Mouse (Mus musculus) liver, embryonic 16.5 days (tissue): ENCODE results near the gene Gpt2. TPM values are rescaled to one million over a fixed set of nuclear protein-coding genes. Genes with fewer than 3 reads are reported as not detected.

Experiments
- ATAC-seq: fragments of 200-750 bp; cut with Nextera tagmentation; 2 replicates; pipeline ENCODE4 v1.8.0; 2017; ENCODE audit warnings: low read depth, mild to moderate bottlenecking, moderate number of reproducible peaks, moderate library complexity
- H3K27ac ChIP-seq: fragments of 300-500 bp; sonication (generic); 2 replicates; pipeline ENCODE4 v1.5.1; 2014; ENCODE audit warnings: mild to moderate bottlenecking, low read length
- H3K27me3 ChIP-seq: fragments of 300-500 bp; sonication (generic); 2 replicates; pipeline ENCODE4 v1.6.1; 2014; ENCODE audit warnings: low read depth, low read length, mixed read lengths; ENCODE audit not compliant: control insufficient read depth, insufficient read depth
- H3K36me3 ChIP-seq: fragments of 300-500 bp; sonication (generic); 2 replicates; pipeline ENCODE4 v1.6.1; 2014; ENCODE audit warnings: mild to moderate bottlenecking; ENCODE audit not compliant: control insufficient read depth, insufficient read depth
- H3K4me1 ChIP-seq: fragments of 300-500 bp; sonication (generic); 2 replicates; pipeline ENCODE4 v1.6.1; 2014; ENCODE audit warnings: low read depth, low read length, mixed read lengths; ENCODE audit not compliant: control insufficient read depth
- H3K4me2 ChIP-seq: fragments of 300-500 bp; sonication (generic); 2 replicates; pipeline ENCODE4 v1.6.1; 2014; ENCODE audit warnings: low read depth, low read length, mixed read lengths
- H3K4me3 ChIP-seq: fragments of 300-500 bp; sonication (generic); 2 replicates; pipeline ENCODE4 v1.5.1; 2014; ENCODE audit warnings: low read depth, mild to moderate bottlenecking, low read length
- H3K9ac ChIP-seq: fragments of 300-500 bp; sonication (generic); 2 replicates; pipeline ENCODE4 v1.6.1; 2014; ENCODE audit warnings: low read depth, low read length
- H3K9me3 ChIP-seq: fragments of 300-500 bp; sonication (generic); replicated peaks from 2 replicates; pipeline ENCODE4 v1.6.1; 2016; ENCODE audit warnings: low read length; ENCODE audit not compliant: control insufficient read depth
- WGBS: fragments of 180-500 bp; shearing (Covaris S2); extraction: QIAGEN DNeasy Blood & Tissue Kit; methylation state at CpG from one replicate; pipeline ENCODE4 v1.1.7; 2014; ENCODE audit not compliant: insufficient replicate concordance; 5-methylcytosine and 5-hydroxymethylcytosine counted together
- polyA plus RNA-seq: library from polyadenylated mRNA; unstranded; fragments of >200 nt; fragmentation: Nextera tagmentation; extraction: Ambion mirVana; gene quantifications from 2 replicates; pipeline ENCODE4 v1.2.1, GENCODE M21; 2015

Gene Gpt2
- polyA plus RNA-seq, 1 experiment from 2014 or later: 27.1 TPM

DNA sequence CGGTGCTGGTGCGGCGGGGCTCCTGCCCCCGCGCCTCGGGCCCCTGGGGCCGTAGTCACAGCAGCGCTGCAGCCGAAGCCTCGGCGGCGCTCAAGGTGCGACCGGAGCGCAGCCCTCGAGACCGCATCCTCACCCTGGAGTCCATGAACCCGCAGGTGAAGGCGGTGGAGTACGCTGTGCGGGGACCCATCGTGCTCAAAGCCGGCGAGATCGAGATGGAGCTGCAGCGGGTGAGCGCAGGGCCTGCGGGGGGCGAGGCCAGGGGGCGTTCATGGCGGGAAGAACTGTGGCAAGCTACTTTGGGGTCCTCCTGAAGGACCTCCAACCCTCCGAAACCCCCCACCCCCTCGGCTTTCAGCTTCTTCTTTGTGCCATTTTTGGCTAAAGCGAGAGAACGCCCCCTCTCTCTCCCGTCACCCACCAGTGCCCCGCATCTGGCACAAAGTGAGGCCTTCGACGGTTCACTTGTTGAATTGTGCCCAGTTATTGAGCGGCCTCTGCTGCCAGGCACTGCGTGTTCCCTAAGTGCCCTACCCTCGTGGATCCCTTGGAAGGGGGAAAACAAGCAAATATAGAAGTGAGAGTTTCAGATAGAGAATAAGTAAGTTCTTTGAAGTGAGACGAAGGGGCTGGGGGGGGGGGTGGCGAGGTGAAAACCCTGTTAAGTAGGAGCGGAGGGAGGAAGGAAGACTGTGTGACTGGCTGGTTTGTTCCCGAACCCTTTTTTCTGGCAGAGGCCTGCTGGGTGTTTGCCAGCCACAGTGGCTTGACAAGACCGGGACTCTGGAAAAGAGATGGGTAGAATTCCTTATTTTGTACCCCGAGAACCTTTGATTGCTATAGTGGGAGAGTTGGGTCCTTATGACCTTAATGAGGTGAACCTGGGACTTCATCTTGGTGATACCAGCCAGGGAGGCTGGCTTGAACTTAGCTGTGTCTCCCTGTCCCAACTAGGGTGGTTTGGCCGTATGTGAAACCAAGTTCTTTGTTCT is 860 bp downstream of the Gpt2 start:
- peaks cover 10% of the 10 kb centered on the region for H3K27me3 ChIP-seq
- peak overlapping the region; percentile 74 for H3K4me3 ChIP-seq
- no peak for ATAC-seq
- no peak overlapping the region for H3K27ac ChIP-seq
- no peaks in the 10 kb centered on the region for H3K9me3 ChIP-seq
- H3K4me2 ChIP-seq: peak overlapping the region; percentile 76
- H3K36me3 ChIP-seq: no peaks in the 10 kb centered on the region
- WGBS: 8% methylated on average over 47 of the region's 49 CpGs
- H3K9ac ChIP-seq: peak overlapping the region; percentile 63
- no peaks in the 10 kb centered on the region; the same call in 1 of the 2 replicates for H3K4me1 ChIP-seq

DNA sequence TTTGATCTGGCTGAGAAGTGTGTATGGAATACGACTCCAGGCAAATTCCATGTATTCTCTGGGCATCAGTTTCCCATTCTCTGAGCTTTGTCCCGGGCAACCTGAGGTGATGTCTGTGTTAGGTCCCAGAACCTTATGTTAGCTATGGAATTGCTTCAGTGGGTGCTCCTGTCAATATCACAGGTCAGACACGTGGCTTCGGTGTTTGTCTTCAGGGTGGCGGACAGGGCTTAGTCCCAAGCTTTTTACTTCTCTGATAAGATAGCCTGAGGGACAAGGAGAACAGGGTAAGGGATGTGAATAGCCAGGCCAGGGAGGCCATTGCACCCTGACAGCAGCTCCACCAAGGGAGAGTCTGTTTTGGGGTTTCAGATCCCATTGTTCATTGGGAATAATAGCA is 3.7 kb downstream of the Gpt2 start:
- no peak overlapping the region for H3K4me3 ChIP-seq
- H3K27ac ChIP-seq: 0 out of 2 replicates have a peak overlapping the region, but pooled peaks have one; percentile 4

DNA sequence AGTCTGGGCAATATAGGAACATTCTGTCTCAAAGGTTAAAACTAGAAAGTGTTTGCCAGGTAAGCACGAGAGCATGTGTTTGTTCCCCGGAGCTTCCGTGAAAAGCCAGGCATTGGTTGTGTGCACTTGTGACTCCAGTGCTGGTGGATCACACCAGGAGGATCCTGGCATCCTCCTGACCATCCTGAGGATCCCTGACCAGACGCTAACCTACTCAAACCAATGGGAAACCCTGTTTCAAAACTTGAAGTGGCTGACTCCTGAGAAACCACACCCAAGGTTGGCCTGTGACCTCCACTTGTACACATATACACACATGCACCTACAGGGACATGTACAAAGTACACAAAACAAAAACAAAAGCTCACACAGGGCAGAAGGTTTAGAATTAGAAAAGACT is 4.4 kb downstream of the Gpt2 start:
- peaks cover 10% of the 10 kb centered on the region for H3K27me3 ChIP-seq
- 48% methylated on average over 4 of the region's 4 CpGs for WGBS
- H3K27ac ChIP-seq: peak overlapping the region; percentile 7; the same call in 1 of the 2 replicates
- H3K9me3 ChIP-seq: no peaks in the 10 kb centered on the region
- no peak for ATAC-seq
- no peak overlapping the region for H3K4me2 ChIP-seq
- H3K4me3 ChIP-seq: no peak overlapping the region
- H3K9ac ChIP-seq: no peak overlapping the region
- no peaks in the 10 kb centered on the region; the same call in none of the 2 replicates for H3K4me1 ChIP-seq
- H3K36me3 ChIP-seq: no peaks in the 10 kb centered on the region

More for the DNA sequence above, 3.7 kb downstream of the Gpt2 start:
- WGBS: 54% methylated on average over 5 of the region's 5 CpGs
- peak; percentile 22; the same call in 1 of the 2 replicates for ATAC-seq
- no peak overlapping the region for H3K4me2 ChIP-seq
- no peaks in the 10 kb centered on the region for H3K36me3 ChIP-seq
- H3K9me3 ChIP-seq: no peaks in the 10 kb centered on the region
- no peak overlapping the region for H3K9ac ChIP-seq
- H3K27me3 ChIP-seq: peaks cover 10% of the 10 kb centered on the region
- H3K4me1 ChIP-seq: no peaks in the 10 kb centered on the region; the same call in none of the 2 replicates

DNA sequence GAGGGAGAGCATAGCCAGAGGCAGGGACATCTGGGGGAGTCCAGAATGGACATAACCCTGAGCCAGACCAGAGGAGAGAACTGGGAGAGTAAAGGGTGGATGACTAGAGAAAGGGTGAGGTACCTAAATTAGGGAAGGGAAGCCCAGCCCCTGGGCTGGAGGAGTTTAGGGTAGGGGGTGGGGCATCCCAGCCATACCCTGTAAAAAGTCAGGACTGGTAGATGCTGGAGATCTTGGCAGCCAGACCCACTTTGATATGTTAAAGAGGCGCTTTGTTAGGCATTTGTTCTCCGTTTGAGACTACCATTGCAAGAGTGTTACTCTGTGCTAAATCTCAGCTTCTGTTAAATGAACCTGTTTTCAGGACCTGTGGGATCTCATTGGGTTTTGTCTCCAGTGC is 6.2 kb downstream of the Gpt2 start:
- no peak overlapping the region for H3K4me2 ChIP-seq
- H3K27ac ChIP-seq: no peak overlapping the region
- H3K9ac ChIP-seq: no peak overlapping the region
- no peak overlapping the region for H3K4me3 ChIP-seq
- no peaks in the 10 kb centered on the region for H3K36me3 ChIP-seq
- no peaks in the 10 kb centered on the region; the same call in 1 of the 2 replicates for H3K4me1 ChIP-seq
- no peaks in the 10 kb centered on the region for H3K9me3 ChIP-seq
- ATAC-seq: no peak
- 49% methylated on average over 2 of the region's 2 CpGs for WGBS
- peaks cover 2% of the 10 kb centered on the region; the same call in 1 of the 2 replicates for H3K27me3 ChIP-seq

DNA sequence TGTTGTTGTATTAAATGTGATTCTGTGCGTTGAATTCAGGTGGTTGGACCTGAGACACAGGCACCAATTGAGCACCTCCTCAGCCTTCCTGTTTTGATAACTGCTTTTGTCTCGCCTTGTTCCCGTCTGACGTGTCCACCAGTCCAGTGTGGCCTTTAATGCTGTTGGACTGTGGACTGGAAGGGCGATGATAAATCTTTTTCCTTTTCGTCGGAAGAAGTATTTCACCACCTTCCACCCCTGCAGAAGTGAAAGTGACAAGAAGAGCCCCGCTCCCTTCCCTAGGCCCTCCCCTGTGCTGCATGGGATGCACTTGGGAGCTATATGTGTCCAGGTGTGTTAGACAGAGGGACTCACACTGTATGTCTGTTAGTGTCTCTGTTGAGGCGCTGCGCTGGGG is 8.1 kb downstream of the Gpt2 start:
- H3K4me1 ChIP-seq: no peaks in the 10 kb centered on the region; the same call in 1 of the 2 replicates
- no peaks in the 10 kb centered on the region for H3K36me3 ChIP-seq
- no peaks in the 10 kb centered on the region for H3K27me3 ChIP-seq
- H3K9me3 ChIP-seq: no peaks in the 10 kb centered on the region
- no peak overlapping the region for H3K27ac ChIP-seq
- ATAC-seq: no peak
- no peak overlapping the region for H3K4me2 ChIP-seq
- WGBS: 69% methylated on average over 10 of the region's 10 CpGs
- no peak overlapping the region for H3K4me3 ChIP-seq
- H3K9ac ChIP-seq: no peak overlapping the region

GRCm38 (mm10) chr8:85500955-85501685 is 8.7 kb downstream of the Gpt2 start:
- Histone ChIP-seq H3K27ac (no peak overlapping the region), H3K4me2 (no peak overlapping the region), H3K4me3 (no peak overlapping the region), H3K4me1 (no peaks in the 10 kb centered on the region; the same call in none of the 2 replicates), H3K36me3 (no peaks in the 10 kb centered on the region), H3K9ac (no peak overlapping the region), H3K9me3 (no peaks in the 10 kb centered on the region), H3K27me3 (no peaks in the 10 kb centered on the region)
- ATAC-seq: no peak
- WGBS: 68% methylated on average over 11 of the region's 11 CpGs

DNA sequence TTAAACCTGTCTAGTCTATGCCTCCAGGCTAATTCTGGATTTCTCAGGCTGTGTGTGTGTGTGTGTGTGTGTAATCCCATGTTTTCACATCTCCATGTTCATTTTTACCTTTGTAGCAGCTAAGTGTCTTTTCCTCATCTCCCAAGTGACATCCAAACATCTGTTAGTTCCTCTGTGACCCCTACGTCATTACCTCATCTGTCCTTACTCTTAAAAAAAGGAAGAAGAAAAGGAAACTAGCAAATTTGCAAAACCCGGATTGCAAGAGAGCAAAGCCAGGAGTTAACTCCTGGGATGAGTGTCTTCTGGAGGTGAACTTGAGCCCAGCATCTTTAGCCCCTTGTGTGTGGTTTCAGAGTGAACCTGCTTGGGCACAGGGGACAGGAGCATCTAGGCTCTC is 10.0 kb downstream of the Gpt2 start:
- no peaks in the 10 kb centered on the region for H3K36me3 ChIP-seq
- H3K9me3 ChIP-seq: no peaks in the 10 kb centered on the region
- H3K4me3 ChIP-seq: no peak overlapping the region
- no peak for ATAC-seq
- no peak overlapping the region for H3K9ac ChIP-seq
- 29% methylated on average over 2 of the region's 2 CpGs for WGBS
- H3K4me1 ChIP-seq: no peaks in the 10 kb centered on the region; the same call in none of the 2 replicates
- H3K27me3 ChIP-seq: no peaks in the 10 kb centered on the region
- no peak overlapping the region for H3K4me2 ChIP-seq
- H3K27ac ChIP-seq: no peak overlapping the region

DNA sequence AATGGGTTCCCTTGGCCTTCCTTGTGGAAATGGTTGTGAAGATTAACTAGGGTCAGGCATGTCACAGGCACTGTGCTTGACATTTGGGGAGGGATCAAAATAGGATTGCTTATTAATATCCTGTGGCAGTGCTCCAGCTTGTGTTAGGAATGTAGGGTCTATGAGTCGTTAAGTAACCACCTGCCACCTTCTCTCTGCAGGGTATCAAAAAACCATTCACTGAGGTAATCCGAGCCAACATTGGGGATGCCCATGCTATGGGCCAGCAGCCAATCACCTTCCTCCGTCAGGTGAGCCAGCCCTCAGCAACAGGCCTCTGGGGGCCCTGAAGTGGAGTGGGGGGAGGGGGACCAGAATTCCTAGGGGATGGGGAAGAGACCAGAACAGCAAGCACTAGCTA is 10.7 kb downstream of the Gpt2 start:
- Histone ChIP-seq H3K27me3 (no peaks in the 10 kb centered on the region), H3K4me3 (no peak overlapping the region), H3K4me2 (no peak overlapping the region), H3K9me3 (no peaks in the 10 kb centered on the region), H3K36me3 (no peaks in the 10 kb centered on the region), H3K4me1 (no peaks in the 10 kb centered on the region; the same call in none of the 2 replicates), H3K27ac (no peak overlapping the region), H3K9ac (no peak overlapping the region)
- no peak; the same call in 1 of the 2 replicates for ATAC-seq
- 55% methylated on average over 3 of the region's 3 CpGs for WGBS
